Mouse (Mus musculus) intestine, embryonic 16.5 days (tissue): ENCODE measurements around the gene Ciita. TPM values are rescaled to one million over a fixed set of nuclear protein-coding genes. Genes with fewer than 3 reads are reported as not detected.

Experiments
- ATAC-seq: fragments of 200-750 bp; cut with Nextera tagmentation; 2 replicates; pipeline ENCODE4 v1.8.0; 2017; ENCODE audit warnings: moderate TSS enrichment, moderate library complexity
- H3K27ac ChIP-seq: fragments of 300-500 bp; sonication (generic); 2 replicates; pipeline ENCODE4 v1.5.1; 2014; ENCODE audit warnings: mild to moderate bottlenecking, low read length
- H3K27me3 ChIP-seq: fragments of 300-500 bp; sonication (generic); replicated peaks from 2 replicates; pipeline ENCODE4 v1.6.1; 2014; ENCODE audit warnings: low read length, control low read depth, mixed read lengths; ENCODE audit not compliant: control insufficient read depth, insufficient read depth
- H3K36me3 ChIP-seq: fragments of 300-500 bp; sonication (generic); 2 replicates; pipeline ENCODE4 v1.6.1; 2014; ENCODE audit warnings: low read length, control low read depth; ENCODE audit not compliant: control insufficient read depth, insufficient read depth
- H3K4me1 ChIP-seq: fragments of 300-500 bp; sonication (generic); 2 replicates; pipeline ENCODE4 v1.6.1; 2014; ENCODE audit warnings: low read length, control low read depth, mixed read lengths; ENCODE audit not compliant: control insufficient read depth, insufficient read depth
- H3K4me2 ChIP-seq: fragments of 300-500 bp; sonication (generic); 2 replicates; pipeline ENCODE4 v1.6.1; 2014; ENCODE audit warnings: low read depth, low read length, control low read depth
- H3K4me3 ChIP-seq: fragments of 300-500 bp; sonication (generic); 2 replicates; pipeline ENCODE4 v1.5.1; 2014; ENCODE audit warnings: mild to moderate bottlenecking, low read length
- H3K9ac ChIP-seq: fragments of 300-500 bp; sonication (generic); 2 replicates; pipeline ENCODE4 v1.6.1; 2014; ENCODE audit warnings: low read depth, low read length
- H3K9me3 ChIP-seq: fragments of 300-500 bp; sonication (generic); 2 replicates; pipeline ENCODE4 v1.6.1; 2016; ENCODE audit warnings: low read length, control low read depth; ENCODE audit not compliant: control insufficient read depth
- WGBS: fragments of 180-500 bp; shearing (Covaris S2); extraction: QIAGEN DNeasy Blood & Tissue Kit; methylation state at CpG from one replicate; pipeline ENCODE4 v1.1.7; 2014; 5-methylcytosine and 5-hydroxymethylcytosine counted together
- polyA plus RNA-seq: library from polyadenylated mRNA; unstranded; fragments of >200 nt; fragmentation: Nextera tagmentation; extraction: Ambion mirVana; gene quantifications from 2 replicates; pipeline ENCODE4 v1.2.1, GENCODE M21; 2015

Gene Ciita
- polyA plus RNA-seq, 1 experiment from 2014 or later = 0.49 TPM

DNA sequence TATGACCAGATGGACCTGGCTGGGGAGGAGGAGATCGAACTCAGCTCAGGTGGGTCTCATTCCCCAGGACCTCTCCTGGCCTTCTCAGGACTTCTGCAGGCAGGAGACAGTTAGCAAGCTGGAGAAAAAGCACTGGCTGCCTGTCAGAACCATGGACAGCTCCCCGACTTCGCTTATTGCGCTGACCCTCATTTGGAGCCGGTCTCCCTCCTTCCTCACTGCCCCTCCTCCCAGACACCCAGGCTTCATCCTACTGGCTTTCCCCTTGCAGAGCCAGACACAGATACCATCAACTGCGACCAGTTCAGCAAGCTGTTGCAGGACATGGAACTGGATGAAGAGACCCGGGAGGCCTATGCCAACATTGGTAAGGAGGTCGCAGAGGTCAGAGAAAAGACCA is 22.0 kb downstream of the Ciita start:
- whole genome bisulfite sequencing = 15% methylated on average over 8 of the region's 8 CpGs
- no peaks in the 10 kb centered on the region for H3K36me3 ChIP-seq
- no peaks in the 10 kb centered on the region for H3K27me3 ChIP-seq
- no peak overlapping the region for H3K9ac ChIP-seq
- no peaks in the 10 kb centered on the region for H3K9me3 ChIP-seq
- no peak overlapping the region for H3K4me3 ChIP-seq
- no peak for ATAC-seq
- H3K27ac ChIP-seq = no peak overlapping the region
- no peak overlapping the region for H3K4me2 ChIP-seq
- H3K4me1 ChIP-seq = no peaks in the 10 kb centered on the region

- Histone ChIP-seq H3K9me3 (no peaks in the 10 kb centered on the region), H3K4me3 (no peak overlapping the region), H3K9ac (no peak overlapping the region), H3K4me1 (no peaks in the 10 kb centered on the region), H3K27ac (no peak overlapping the region), H3K4me2 (no peak overlapping the region), H3K36me3 (no peaks in the 10 kb centered on the region), H3K27me3 (no peaks in the 10 kb centered on the region)
- WGBS = 69% methylated on average over 2 of the region's 2 CpGs
- no peak for ATAC-seq
Observed at GRCm38 (mm10) chr16:10503058-10503457, 23.2 kb downstream of the Ciita start.

DNA sequence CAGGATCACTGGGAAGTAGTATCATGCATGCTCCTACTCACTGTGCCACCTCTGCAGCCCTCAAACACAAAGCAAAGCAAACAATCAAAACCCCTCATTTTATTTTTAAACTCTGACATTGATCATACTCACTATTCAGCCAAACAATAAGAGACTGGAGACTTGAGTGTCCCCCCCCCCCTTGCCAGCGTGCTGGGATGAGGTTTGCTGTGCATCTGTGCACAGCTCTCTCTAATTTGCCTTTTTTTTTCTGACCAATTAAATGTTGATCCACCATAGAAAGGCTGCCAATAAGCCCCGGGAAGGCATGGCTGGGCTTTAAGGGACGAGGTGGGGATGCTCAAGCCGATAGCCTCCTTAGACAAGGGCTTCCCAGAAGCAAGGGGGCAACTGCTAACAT is 27.6 kb downstream of the Ciita start:
- Histone ChIP-seq H3K36me3 (no peaks in the 10 kb centered on the region), H3K27me3 (no peaks in the 10 kb centered on the region), H3K4me2 (no peak overlapping the region), H3K9me3 (no peaks in the 10 kb centered on the region), H3K27ac (no peak overlapping the region), H3K9ac (no peak overlapping the region), H3K4me3 (no peak overlapping the region), H3K4me1 (no peaks in the 10 kb centered on the region)
- 65% methylated on average over 4 of the region's 4 CpGs for WGBS
- ATAC-seq = no peak

DNA sequence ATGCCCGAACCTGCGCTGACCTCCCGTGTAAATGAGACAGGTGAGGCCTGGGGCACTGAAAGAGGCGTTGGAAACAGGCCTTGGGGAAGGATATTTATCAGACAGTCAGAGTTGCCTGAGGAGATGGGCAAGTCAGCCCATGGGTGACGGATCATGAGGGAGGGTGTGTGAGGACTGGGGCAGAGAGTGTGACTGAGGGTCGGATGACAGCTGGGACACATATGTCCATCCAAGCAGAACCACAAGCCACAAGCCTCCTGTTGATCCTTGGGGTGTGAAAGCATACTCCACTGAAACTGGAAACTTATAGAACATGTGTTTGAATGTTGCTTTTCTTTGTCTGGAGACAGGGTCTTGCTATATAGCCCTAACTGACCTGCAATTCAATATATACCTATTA is 28.8 kb downstream of the Ciita start:
- no peaks in the 10 kb centered on the region for H3K9me3 ChIP-seq

DNA sequence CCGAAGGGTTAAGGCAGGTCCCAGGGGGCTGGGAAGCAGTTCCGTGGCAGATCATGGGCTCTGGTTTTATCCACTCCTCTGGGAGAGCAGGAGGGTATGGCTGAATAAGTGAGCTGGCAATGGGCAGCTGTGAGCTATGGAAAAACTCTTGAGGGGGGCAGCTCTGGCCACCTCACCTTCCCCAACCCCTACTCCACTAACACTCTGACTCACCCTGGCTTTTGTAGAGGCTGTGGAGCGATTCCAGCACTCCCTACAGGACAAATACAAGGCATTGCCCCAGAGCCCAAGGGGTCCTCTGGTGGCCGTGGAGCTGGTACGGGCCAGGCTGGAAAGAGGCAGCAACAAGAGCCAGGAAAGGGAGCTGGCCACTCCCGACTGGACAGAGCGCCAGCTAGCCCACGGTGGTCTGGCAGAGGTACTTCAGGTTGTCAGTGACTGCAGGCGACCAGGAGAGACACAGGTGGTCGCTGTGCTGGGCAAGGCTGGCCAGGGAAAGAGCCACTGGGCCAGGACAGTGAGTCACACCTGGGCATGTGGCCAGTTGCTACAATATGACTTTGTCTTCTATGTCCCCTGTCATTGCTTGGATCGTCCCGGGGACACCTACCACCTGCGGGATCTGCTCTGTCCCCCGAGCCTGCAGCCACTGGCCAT is 30.7 kb downstream of the Ciita start:
- ATAC-seq = no peak
- Histone ChIP-seq H3K9ac (no peak overlapping the region), H3K4me1 (no peaks in the 10 kb centered on the region), H3K9me3 (no peaks in the 10 kb centered on the region), H3K4me3 (no peak overlapping the region), H3K36me3 (no peaks in the 10 kb centered on the region), H3K27me3 (no peaks in the 10 kb centered on the region), H3K27ac (no peak overlapping the region), H3K4me2 (no peak overlapping the region)
- WGBS = 55% methylated on average over 14 of the region's 14 CpGs

More for the DNA sequence above, 28.8 kb downstream of the Ciita start:
- Histone ChIP-seq H3K4me3 (no peak overlapping the region), H3K4me2 (no peak overlapping the region), H3K27me3 (no peaks in the 10 kb centered on the region), H3K36me3 (no peaks in the 10 kb centered on the region), H3K9ac (no peak overlapping the region), H3K27ac (no peak overlapping the region), H3K4me1 (no peaks in the 10 kb centered on the region)
- WGBS = 74% methylated on average over 6 of the region's 6 CpGs
- ATAC-seq = no peak

DNA sequence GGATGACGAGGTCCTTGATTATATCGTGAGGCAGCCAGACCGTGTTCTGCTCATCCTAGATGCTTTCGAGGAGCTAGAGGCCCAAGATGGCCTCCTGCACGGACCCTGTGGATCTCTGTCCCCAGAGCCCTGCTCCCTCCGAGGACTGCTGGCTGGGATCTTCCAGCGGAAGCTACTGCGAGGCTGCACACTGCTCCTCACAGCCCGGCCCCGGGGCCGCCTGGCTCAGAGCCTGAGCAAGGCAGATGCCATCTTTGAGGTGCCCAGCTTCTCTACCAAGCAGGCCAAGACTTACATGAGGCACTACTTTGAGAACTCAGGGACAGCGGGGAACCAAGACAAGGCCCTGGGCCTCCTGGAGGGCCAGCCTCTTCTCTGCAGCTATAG is 31.3 kb downstream of the Ciita start:
- Histone ChIP-seq H3K9me3 (no peaks in the 10 kb centered on the region), H3K9ac (no peak overlapping the region), H3K27ac (no peak overlapping the region), H3K36me3 (no peaks in the 10 kb centered on the region), H3K4me2 (no peak overlapping the region), H3K27me3 (no peaks in the 10 kb centered on the region), H3K4me1 (no peaks in the 10 kb centered on the region), H3K4me3 (no peak overlapping the region)
- ATAC-seq = no peak
- WGBS = 85% methylated on average over 12 of the region's 12 CpGs

DNA sequence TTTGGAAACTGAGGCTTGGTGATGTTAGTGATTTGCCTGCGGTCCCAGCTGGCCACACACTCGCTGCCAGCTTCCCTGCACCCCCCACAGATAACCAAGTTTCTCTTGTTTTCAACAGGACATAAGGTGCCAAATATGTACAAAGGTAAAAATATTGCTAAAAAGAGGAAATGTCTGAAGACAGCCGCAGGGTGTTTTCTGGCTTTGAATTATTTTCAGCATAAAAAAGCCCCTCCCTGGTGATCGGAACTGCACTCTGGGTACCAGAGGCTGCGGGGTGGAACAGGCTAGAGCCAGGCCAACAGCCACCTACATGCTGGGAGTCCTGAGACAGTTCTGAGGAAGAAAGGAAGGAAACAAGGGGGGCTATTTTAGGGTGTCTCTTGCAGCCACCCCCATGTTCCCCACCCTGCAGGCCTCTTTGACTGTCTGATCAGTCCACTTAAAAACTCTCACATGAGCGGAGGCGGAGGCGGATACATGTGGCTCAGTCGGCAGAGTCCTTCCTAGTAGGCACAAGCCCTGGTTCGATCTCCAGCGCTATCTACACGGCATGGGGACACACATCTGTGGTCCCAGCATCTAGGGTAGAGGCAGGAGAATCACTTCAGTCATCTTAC is 36.2 kb downstream of the Ciita start:
- Histone ChIP-seq H3K27ac (no peak overlapping the region), H3K4me2 (no peak overlapping the region), H3K9me3 (no peaks in the 10 kb centered on the region), H3K9ac (no peak overlapping the region), H3K4me1 (no peaks in the 10 kb centered on the region), H3K27me3 (no peaks in the 10 kb centered on the region), H3K4me3 (no peak overlapping the region), H3K36me3 (no peaks in the 10 kb centered on the region)
- ATAC-seq = no peak
- WGBS = 87% methylated on average over 12 of the region's 12 CpGs

DNA sequence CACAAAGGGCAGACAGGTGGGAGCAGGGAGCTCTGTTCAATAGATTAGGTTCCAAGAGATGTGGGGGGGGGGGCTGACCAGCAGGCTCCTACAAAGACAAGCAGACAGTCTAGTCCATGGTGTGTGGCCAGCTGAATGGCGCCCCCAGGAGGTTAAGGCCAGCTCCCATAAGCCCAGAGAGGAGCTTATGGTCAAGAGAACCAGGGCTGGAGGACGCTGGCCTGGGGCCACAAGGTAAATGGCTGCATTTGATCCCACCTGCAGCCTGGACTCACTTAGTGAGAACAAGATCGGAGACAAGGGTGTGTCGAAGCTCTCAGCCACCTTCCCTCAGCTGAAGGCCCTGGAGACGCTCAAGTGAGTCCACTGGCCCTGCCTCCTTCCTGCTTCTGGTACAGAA is 38.2 kb downstream of the Ciita start:
- no peaks in the 10 kb centered on the region for H3K4me1 ChIP-seq
- no peaks in the 10 kb centered on the region for H3K9me3 ChIP-seq
- no peak overlapping the region for H3K4me3 ChIP-seq
- no peak for ATAC-seq
- no peaks in the 10 kb centered on the region for H3K36me3 ChIP-seq
- H3K27me3 ChIP-seq = no peaks in the 10 kb centered on the region
- H3K9ac ChIP-seq = no peak overlapping the region
- H3K4me2 ChIP-seq = no peak overlapping the region
- 48% methylated on average over 5 of the region's 5 CpGs for WGBS
- no peak overlapping the region for H3K27ac ChIP-seq

GRCm38 (mm10) chr16:10520908-10521614 is 41.2 kb downstream of the Ciita start:
- no peaks in the 10 kb centered on the region for H3K36me3 ChIP-seq
- WGBS = 32% methylated on average over 2 of the region's 2 CpGs
- no peaks in the 10 kb centered on the region for H3K4me1 ChIP-seq
- H3K9ac ChIP-seq = no peak overlapping the region
- no peak overlapping the region for H3K27ac ChIP-seq
- no peak overlapping the region for H3K4me3 ChIP-seq
- no peaks in the 10 kb centered on the region for H3K9me3 ChIP-seq
- peak; percentile 72 for ATAC-seq
- no peak overlapping the region for H3K4me2 ChIP-seq
- H3K27me3 ChIP-seq = no peaks in the 10 kb centered on the region
